Comparison of ENCODE assay signal across 8 mouse cellular contexts in the genomic region with DNA sequence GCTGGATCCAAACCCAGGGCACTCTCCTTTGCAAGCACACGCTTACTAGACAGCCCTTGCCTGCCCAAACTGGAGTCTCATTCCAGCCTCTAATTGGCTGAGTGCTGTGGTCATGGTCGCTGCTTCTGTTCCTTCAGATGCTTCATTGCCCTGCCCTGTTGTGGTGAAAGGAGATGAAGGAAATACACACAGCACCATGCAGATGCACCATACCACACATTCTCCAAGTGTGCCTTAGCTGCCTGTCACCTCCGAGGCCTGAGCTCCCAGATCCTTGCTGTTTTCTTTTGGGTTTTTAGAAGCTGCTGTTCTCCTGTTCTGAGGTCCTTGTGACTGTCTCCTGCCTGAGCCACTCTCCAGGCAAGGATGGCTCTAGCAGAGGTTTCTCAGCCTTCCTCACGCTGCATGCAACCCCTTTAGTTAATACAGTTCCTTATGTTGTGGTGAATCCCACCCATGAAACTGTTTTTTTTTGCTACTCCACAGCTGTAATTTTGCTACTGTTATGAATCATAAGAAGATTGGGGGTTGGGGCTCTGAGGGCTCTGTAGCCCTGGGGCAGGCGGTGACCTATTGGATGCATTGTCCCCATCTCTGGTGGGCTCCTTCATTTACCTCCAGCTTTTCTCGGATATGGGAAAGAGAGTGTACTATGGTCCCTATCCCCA. TPM values are rescaled to one million over a fixed set of nuclear protein-coding genes. Genes with fewer than 3 reads are reported as not detected.
A peak's percentile ranks its signal among the peaks of the same experiment; 100 is the strongest.
DNase-seq lines count a peak whose midpoint lies in the region; ATAC-seq lines count a peak whose summit lies in the region.

No protein-coding gene starts in this region.

- peak overlapping the region; percentile 61; the same call in 1 of the 2 replicates for H3K27ac ChIP-seq in embryonic facial prominence, embryonic 15.5 days (replicated peaks)
- H3K27ac ChIP-seq in liver, embryonic 15.5 days (replicated peaks): peak overlapping the region; percentile 80

- WGBS in embryonic facial prominence, embryonic 15.5 days: 53% methylated on average over 6 of the region's 6 CpGs
- WGBS in liver, embryonic 15.5 days (ENCODE audit: insufficient replicate concordance): 56% methylated on average over 6 of the region's 6 CpGs

- H3K4me1 ChIP-seq in megakaryocyte, embryonic 14.5 days: peaks cover 97% of the 10 kb centered on the region
- peaks cover 96% of the 10 kb centered on the region for H3K4me1 ChIP-seq in embryonic facial prominence, embryonic 15.5 days
- H3K4me1 ChIP-seq in liver, embryonic 15.5 days (replicated peaks): peaks cover 100% of the 10 kb centered on the region

- H3K9me3 ChIP-seq in megakaryocyte, embryonic 14.5 days: no peaks in the 10 kb centered on the region
- no peaks in the 10 kb centered on the region for H3K9me3 ChIP-seq in embryonic facial prominence, embryonic 15.5 days (replicated peaks)
- H3K9me3 ChIP-seq in liver, embryonic 15.5 days (replicated peaks): no peaks in the 10 kb centered on the region

- no peaks in the 10 kb centered on the region for H3K27me3 ChIP-seq in megakaryocyte, embryonic 14.5 days (replicated peaks)
- H3K27me3 ChIP-seq in embryonic facial prominence, embryonic 15.5 days: no peaks in the 10 kb centered on the region
- peaks cover 20% of the 10 kb centered on the region; the same call in 1 of the 2 replicates for H3K27me3 ChIP-seq in liver, embryonic 15.5 days

- H3K36me3 ChIP-seq in megakaryocyte, embryonic 14.5 days (replicated peaks; ENCODE audit: low read length): peaks cover 7% of the 10 kb centered on the region
- no peaks in the 10 kb centered on the region for H3K36me3 ChIP-seq in embryonic facial prominence, embryonic 15.5 days
- H3K36me3 ChIP-seq in liver, embryonic 15.5 days (replicated peaks): no peaks in the 10 kb centered on the region

- no peak overlapping the region for H3K9ac ChIP-seq in embryonic facial prominence, embryonic 15.5 days
- no peak overlapping the region for H3K9ac ChIP-seq in liver, embryonic 15.5 days

- peak; percentile 56 for DNase-seq in thymus, postnatal 25 days
- DNase-seq in right cerebral cortex, postnatal 14 days: no peak
- DNase-seq in gastrocnemius, postnatal 36 days: no peak
- no peak for DNase-seq in cerebellum, adult 11 months

- ATAC-seq in megakaryocyte, adult 5-6 weeks (ENCODE audit: poor library complexity, severe bottlenecking): no peak
- no peak for ATAC-seq in embryonic facial prominence, embryonic 15.5 days (ENCODE audit: insufficient number of reproducible peaks, low FRiP score, low TSS enrichment, low read depth)
- ATAC-seq in liver, embryonic 15.5 days (ENCODE audit: insufficient read depth): no peak

- intact Hi-C loops in gastrocnemius, postnatal 36 days (cut with DNase I): no loop called here

- no peak overlapping the region for H3K4me2 ChIP-seq in embryonic facial prominence, embryonic 15.5 days (replicated peaks)
- peak overlapping the region; percentile 43 for H3K4me2 ChIP-seq in liver, embryonic 15.5 days

- H3K4me3 ChIP-seq in megakaryocyte, embryonic 14.5 days (replicated peaks): peak overlapping the region; percentile 79
- H3K4me3 ChIP-seq in embryonic facial prominence, embryonic 15.5 days (replicated peaks): no peak overlapping the region
- no peak overlapping the region for H3K4me3 ChIP-seq in liver, embryonic 15.5 days (replicated peaks)

RNA-seq across cellular contexts. Expression of a gene that starts 4.7 kb away (rescaled TPM):
- 8.3 and 9.3 TPM in 2 replicates for polyA plus RNA-seq in megakaryocyte, embryonic 14.5 days (2012; ENCODE audit: insufficient read depth, low replicate concordance)
- 41.1 and 48.0 TPM in 2 replicates for total RNA-seq in megakaryocyte, adult 5-6 weeks (2015)
- total RNA-seq in megakaryocyte, adult 5-6 weeks (2017): 36.3 and 46.1 TPM in 2 replicates
- polyA plus RNA-seq in embryonic facial prominence, embryonic 15.5 days (2015; fragmentation: Nextera tagmentation; extraction: Ambion mirVana): 2.8 TPM in 2 replicates
- 1.1 and 1.5 TPM in 2 replicates for polyA plus RNA-seq in liver, embryonic 15.5 days (2015; fragmentation: Nextera tagmentation; extraction: Ambion mirVana)
- total RNA-seq in gastrocnemius, postnatal 36 days (2021): 1 to 10 TPM in 1 of 2 experiments, under 1 TPM in 1; 0.62 to 1.1 TPM
